Mouse (Mus musculus) testis, adult 2 months (tissue): Measurements from ENCODE around the gene Sec31a.

ENCODE experiments used
- CTCF ChIP-seq: fragments of 200-500 bp; IDR thresholded peaks from 2 replicates; pipeline ENCODE4 v1.5.1; 2012; ENCODE audit warnings: low read depth, mild to moderate bottlenecking, inconsistent platforms, low read length, moderate library complexity; ENCODE audit not compliant: control insufficient read depth, insufficient read depth, insufficient replicate concordance
- POLR2A ChIP-seq: fragments of 200-500 bp; IDR thresholded peaks from 2 replicates; pipeline ENCODE4 v1.6.1; 2012; ENCODE audit warnings: low read depth, mild to moderate bottlenecking, inconsistent platforms, low read length, moderate library complexity; ENCODE audit not compliant: control insufficient read depth

- TF ChIP-seq CTCF (no peak), POLR2A (no peak)
Observed at GRCm38 (mm10) chr5:100337852-100338251, 78.2 kb downstream of the Sec31a start.
